Mouse (Mus musculus) telencephalon, adult 2 months (tissue): ENCODE data around the gene Clip4.

Experiments
- DNase-seq: peaks from one replicate; pipeline ENCODE4 v3.0.0-alpha.2; 2011; ENCODE audit warnings: low read depth, low spot score

Clip4 gene

GRCm38 (mm10) chr17:71791622-71792021, 23.3 kb downstream of the Clip4 start:
- no peak for DNase-seq

- DNase-seq = no peak
These were observed 27.4 kb downstream of the Clip4 start for GRCm38 (mm10) chr17:71795521-71796205.

GRCm38 (mm10) chr17:71803456-71803855, 35.2 kb downstream of the Clip4 start:
- DNase-seq = no peak

- no peak for DNase-seq
These were observed 35.6 kb downstream of the Clip4 start for GRCm38 (mm10) chr17:71803876-71804275.

- no peak for DNase-seq
These were observed 42.8 kb downstream of the Clip4 start for GRCm38 (mm10) chr17:71811070-71811469.

- no peak for DNase-seq
These were observed 48.0 kb downstream of the Clip4 start for GRCm38 (mm10) chr17:71816136-71816864.

GRCm38 (mm10) chr17:71823622-71824306, 55.5 kb downstream of the Clip4 start:
- DNase-seq = no peak

- no peak for DNase-seq
These were observed 58.3 kb downstream of the Clip4 start for GRCm38 (mm10) chr17:71826603-71827002.

- no peak for DNase-seq
These were observed 59.4 kb downstream of the Clip4 start for GRCm38 (mm10) chr17:71827627-71828026.

- DNase-seq = no peak
These were observed 60.6 kb downstream of the Clip4 start for GRCm38 (mm10) chr17:71828647-71829414.

- DNase-seq = no peak
These were observed 63.7 kb downstream of the Clip4 start for GRCm38 (mm10) chr17:71831960-71832359.

- no peak for DNase-seq
These were observed 93.9 kb downstream of the Clip4 start for GRCm38 (mm10) chr17:71862184-71862583.

GRCm38 (mm10) chr17:71862895-71863294, 94.6 kb downstream of the Clip4 start:
- DNase-seq = no peak

- DNase-seq = no peak
These were observed 95.8 kb downstream of the Clip4 start for GRCm38 (mm10) chr17:71864039-71864438.

- DNase-seq = no peak
These were observed 97.2 kb downstream of the Clip4 start for GRCm38 (mm10) chr17:71865437-71865836.

- no peak for DNase-seq
These were observed 99.6 kb downstream of the Clip4 start for GRCm38 (mm10) chr17:71867892-71868291.

- DNase-seq = peak; percentile 39
These were observed 100.6 kb downstream of the Clip4 start for GRCm38 (mm10) chr17:71868828-71869227.

- no peak for DNase-seq
These were observed 101.3 kb downstream of the Clip4 start for GRCm38 (mm10) chr17:71869372-71870231.

GRCm38 (mm10) chr17:71870232-71870621, 102.0 kb downstream of the Clip4 start:
- DNase-seq = no peak

- no peak for DNase-seq
These were observed 102.4 kb downstream of the Clip4 start for GRCm38 (mm10) chr17:71870641-71871040.

- no peak for DNase-seq
These were observed 103.7 kb downstream of the Clip4 start for GRCm38 (mm10) chr17:71871981-71872380.
